Mouse (Mus musculus) myocyte (in vitro differentiated cells): ENCODE measurements around the gene Gipr.

ENCODE experiments used
- CEBPB ChIP-seq: IDR thresholded peaks from 2 replicates; pipeline ENCODE4 v1.6.1; 2011; ENCODE audit warnings: mild to moderate bottlenecking, moderate library complexity; ENCODE audit not compliant: poor library complexity, insufficient read depth, severe bottlenecking
- E2F4 ChIP-seq: IDR thresholded peaks from one replicate; pipeline ENCODE4 v1.6.1; 2011; ENCODE audit warnings: mild to moderate bottlenecking, control low read depth, moderate library complexity; ENCODE audit not compliant: insufficient read depth
- MAX ChIP-seq: IDR thresholded peaks from one replicate; pipeline ENCODE4 v1.6.1; 2011; ENCODE audit warnings: low read depth, mild to moderate bottlenecking, control low read depth
- MYOD1 ChIP-seq, 3 experiments: IDR thresholded peaks; one replicate each; pipeline ENCODE4 v1.6.1; 2011; ENCODE audit warnings: control low read depth in 2 of 3, low read depth in 2 of 3, mild to moderate bottlenecking in 2 of 3, moderate library complexity in 1 of 3; ENCODE audit not compliant: insufficient read length in 2 of 3, control insufficient read depth in 1 of 3
- POLR2A ChIP-seq: IDR thresholded peaks from one replicate; pipeline ENCODE4 v1.6.1; 2011; ENCODE audit warnings: low read depth, mild to moderate bottlenecking, control low read depth, moderate library complexity; ENCODE audit not compliant: insufficient read length
- POLR2AphosphoS2 ChIP-seq: IDR thresholded peaks from one replicate; pipeline ENCODE4 v1.6.1; 2011; ENCODE audit warnings: low read depth, control low read depth; ENCODE audit not compliant: insufficient read length
- REST ChIP-seq: IDR thresholded peaks from one replicate; pipeline ENCODE4 v1.6.1; 2011; ENCODE audit warnings: mild to moderate bottlenecking, control low read depth, moderate library complexity; ENCODE audit not compliant: insufficient read depth, insufficient read length
- TCF12 ChIP-seq: IDR thresholded peaks from one replicate; pipeline ENCODE4 v1.6.1; 2011; ENCODE audit warnings: mild to moderate bottlenecking, control low read depth; ENCODE audit not compliant: poor library complexity, insufficient read depth, severe bottlenecking
- TCF3 ChIP-seq: IDR thresholded peaks from one replicate; pipeline ENCODE4 v1.6.1; 2011; ENCODE audit warnings: low read depth, control low read depth; ENCODE audit not compliant: insufficient read length
- USF1 ChIP-seq: IDR thresholded peaks from one replicate; pipeline ENCODE4 v1.6.1; 2011; ENCODE audit warnings: low read depth, mild to moderate bottlenecking, control low read depth, moderate library complexity

DNA sequence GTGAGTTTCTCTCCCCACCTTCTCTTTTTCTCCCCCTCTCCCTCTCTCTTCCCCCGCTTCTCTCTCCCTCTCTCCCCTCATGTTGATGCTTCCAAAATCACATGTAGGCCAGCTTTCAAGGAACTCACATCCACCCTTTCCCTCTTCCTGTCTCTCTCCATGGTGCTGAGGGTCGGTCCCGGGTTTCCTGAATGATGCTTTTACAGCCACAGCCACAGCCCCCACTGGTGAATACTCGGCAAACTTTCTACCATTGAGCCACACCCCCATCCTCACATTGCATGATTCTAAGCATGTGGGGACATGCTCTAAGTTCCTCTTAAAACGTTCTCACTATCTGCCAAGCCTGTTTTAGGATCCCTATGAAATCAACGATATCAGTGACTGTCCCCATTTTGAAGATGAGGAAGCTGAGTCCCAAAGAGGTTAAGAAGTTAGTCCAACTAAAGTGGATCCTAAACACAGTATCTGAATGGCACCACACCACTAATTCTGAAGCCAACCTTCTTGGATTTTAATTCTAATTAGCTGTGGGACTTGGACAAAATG, 18.4 kb downstream of the Gipr start:
- no peak for TF ChIP-seq POLR2A
- no peak for TF ChIP-seq POLR2AphosphoS2
- TF ChIP-seq TCF12 = no peak
- TF ChIP-seq USF1 = no peak
- no peak for TF ChIP-seq REST
- no peak for TF ChIP-seq CEBPB
- no peak for TF ChIP-seq MAX
- TF ChIP-seq MYOD1 (IDR thresholded peaks at IDR 0.05; ENCODE audit: control insufficient read depth in 1 of 3, insufficient read length in 2 of 3, low read depth in 2 of 3) = no peak
- no peak for TF ChIP-seq TCF3
- no peak for TF ChIP-seq E2F4
